Mouse (Mus musculus): Measurements from ENCODE around the gene Tubgcp2.

GRCm38 (mm10) chr7:140049115-140049689 lies 12.7 kb upstream of the Tubgcp2 start:
- no peak for TF ChIP-seq CTCF (IDR thresholded peaks at IDR 0.05; ENCODE audit: low read depth)
- no peak for TF ChIP-seq EP300 (IDR thresholded peaks at IDR 0.05; ENCODE audit: low read depth)

All from heart, postnatal 0 days (tissue).